Mouse (Mus musculus): Measurements from ENCODE around the gene Kat7.

DNA sequence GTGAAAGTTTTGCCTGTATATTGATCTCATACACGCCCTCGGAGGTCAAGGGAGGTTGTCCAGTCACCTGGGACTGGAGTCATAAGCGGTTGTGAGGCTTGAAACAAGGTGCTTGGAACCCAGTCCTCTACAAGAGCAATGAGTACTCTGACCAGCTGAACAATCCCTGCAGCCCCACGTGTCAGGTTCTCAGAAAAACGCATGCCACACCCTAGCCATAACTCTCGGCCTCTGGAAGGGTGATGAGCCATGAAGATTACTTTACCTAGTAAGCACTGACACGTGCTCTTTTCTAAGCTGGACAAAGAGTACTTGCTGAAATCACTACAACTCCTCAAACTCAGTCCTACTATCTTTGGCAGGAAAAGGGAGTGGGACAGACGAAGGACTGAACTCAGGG lies 2.5 kb downstream of the Kat7 start:
- TF ChIP-seq CTCF (IDR thresholded peaks at IDR 0.05; ENCODE audit: low read depth) (no peak), EP300 (IDR thresholded peaks at IDR 0.05; ENCODE audit: low read depth) (no peak)
